10 mouse cellular contexts compared by ENCODE assay signal in the genomic region with DNA sequence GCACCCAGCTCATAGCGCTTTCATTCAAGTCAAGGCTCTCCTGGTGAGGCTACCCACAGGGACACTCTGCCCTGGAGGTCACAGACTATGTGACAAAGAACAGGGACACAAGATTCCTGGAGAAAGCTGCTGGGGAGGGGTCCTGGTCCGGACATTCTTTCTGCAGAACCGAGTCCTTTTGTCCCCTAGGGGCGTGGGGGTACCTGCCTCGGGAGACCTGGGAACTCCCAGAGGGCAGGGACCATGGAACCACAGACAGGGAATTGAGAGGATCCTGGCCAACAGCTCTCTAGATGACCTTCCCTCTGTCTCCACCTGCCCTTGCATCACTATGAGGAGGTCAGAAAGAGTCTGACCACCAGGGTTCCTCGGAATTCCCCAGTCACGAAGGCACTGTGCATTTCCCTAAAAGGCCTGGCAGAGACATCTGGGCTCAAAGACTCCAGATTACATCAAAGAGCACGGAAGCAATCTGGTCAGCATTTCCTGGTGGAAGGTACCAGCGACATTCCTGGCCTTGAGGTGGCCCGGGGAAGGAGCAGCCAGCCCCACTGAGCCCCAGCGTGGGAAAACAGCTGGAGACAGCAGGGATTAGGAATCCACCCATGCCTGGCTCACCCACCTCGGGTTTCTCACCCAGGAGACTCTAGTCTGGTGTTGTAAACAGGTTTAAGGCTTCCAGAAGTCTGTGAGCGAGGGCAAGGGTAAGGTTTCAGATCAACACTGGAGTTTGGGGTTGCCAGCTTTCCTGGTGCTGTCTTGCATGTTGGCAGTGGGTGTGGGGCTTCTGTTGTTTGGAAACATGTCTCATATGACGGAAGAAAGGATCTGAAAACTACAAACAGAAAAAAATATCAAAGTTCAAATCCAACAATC.
A peak's percentile ranks its signal among the peaks of the same experiment; 100 is the strongest.
DNase-seq lines count a peak whose midpoint lies in the region; ATAC-seq and TF ChIP-seq lines count a peak whose summit lies in the region.
"Had no signal": no experiment of that assay in that cellular context is flagged by ENCODE, and none has a peak within 500 bp of the region (broad histone marks: within the 10 kb centered on the region; RNA-seq: fewer than 3 reads in every experiment).

No protein-coding gene starts in this region.

- DNase-seq in heart, postnatal 36 days = no peak
- peak; percentile 40 for DNase-seq in lung, embryonic 14.5 days
- DNase-seq in lung, postnatal 25 days (ENCODE audit: low spot score) = no peak
- peak; percentile 40 for DNase-seq in embryonic facial prominence, embryonic 11.5 days (ENCODE audit: low spot score)
- DNase-seq in right cerebral cortex, postnatal 36 days (ENCODE audit: low spot score in 2 of 2) = no peak
- DNase-seq: thymus, adult 2 months had no signal

- no peak for TF ChIP-seq CTCF in lung, embryonic 14.5 days (IDR thresholded peaks at IDR 0.05; ENCODE audit: low read depth)

- intact Hi-C loops in heart, postnatal 36 days (cut with DNase I) = no loop called here

- ATAC-seq in heart, embryonic 16.5 days (replicated peaks; ENCODE audit: extremely low read depth, insufficient read depth, low FRiP score) = no peak
- ATAC-seq in lung, embryonic 14.5 days (ENCODE audit: insufficient read depth) = no peak
- 0 out of 2 replicates have a peak, but pooled peaks have one; percentile 9 for ATAC-seq in embryonic facial prominence, embryonic 11.5 days (replicated peaks; ENCODE audit: insufficient number of reproducible peaks, low FRiP score, low TSS enrichment, low read depth)
- ATAC-seq in limb, embryonic 12.5 days (ENCODE audit: insufficient number of reproducible peaks, insufficient read depth, low FRiP score, low TSS enrichment, low read depth) = no peak
- ATAC-seq in activated CD4-positive, CD25-positive, alpha-beta regulatory T cell, adult 4 months = no peak
- ATAC-seq: midbrain, embryonic 15.5 days had no signal

- 34% methylated on average over 14 of the region's 14 CpGs for WGBS in heart, embryonic 16.5 days
- WGBS in lung, embryonic 14.5 days = 35% methylated on average over 14 of the region's 14 CpGs
- 45% methylated on average over 14 of the region's 14 CpGs for WGBS in embryonic facial prominence, embryonic 11.5 days
- WGBS in limb, embryonic 12.5 days = 38% methylated on average over 14 of the region's 14 CpGs

- H3K27me3 ChIP-seq in heart, embryonic 16.5 days (ENCODE audit: control insufficient read depth, insufficient read depth, low read length) = no peaks in the 10 kb centered on the region
- no peaks in the 10 kb centered on the region for H3K27me3 ChIP-seq in lung, embryonic 14.5 days (ENCODE audit: insufficient read depth, low read length)
- no peaks in the 10 kb centered on the region for H3K27me3 ChIP-seq in embryonic facial prominence, embryonic 11.5 days (ENCODE audit: control insufficient read depth, insufficient read depth, low read length)
- no peaks in the 10 kb centered on the region for H3K27me3 ChIP-seq in limb, embryonic 12.5 days
- H3K27me3 ChIP-seq: midbrain, embryonic 15.5 days had no signal

- H3K4me3 ChIP-seq in heart, embryonic 16.5 days (ENCODE audit: low read length) = no peak overlapping the region
- no peak overlapping the region for H3K4me3 ChIP-seq in lung, embryonic 14.5 days (ENCODE audit: low read depth, low read length)
- H3K4me3 ChIP-seq in embryonic facial prominence, embryonic 11.5 days (ENCODE audit: low read depth, low read length) = no peak overlapping the region
- H3K4me3 ChIP-seq in limb, embryonic 12.5 days (replicated peaks) = no peak overlapping the region
- H3K4me3 ChIP-seq: midbrain, embryonic 15.5 days had no signal

- H3K4me2 ChIP-seq in heart, embryonic 16.5 days (ENCODE audit: low read depth, low read length) = no peak overlapping the region
- no peak overlapping the region for H3K4me2 ChIP-seq in lung, embryonic 14.5 days
- H3K4me2 ChIP-seq in embryonic facial prominence, embryonic 11.5 days (ENCODE audit: low read depth, low read length) = no peak overlapping the region
- H3K4me2 ChIP-seq in limb, embryonic 12.5 days = no peak overlapping the region
- H3K4me2 ChIP-seq: midbrain, embryonic 15.5 days had no signal

- H3K9me3 ChIP-seq in heart, embryonic 16.5 days (replicated peaks; ENCODE audit: control insufficient read depth, low read length) = no peaks in the 10 kb centered on the region
- no peaks in the 10 kb centered on the region; the same call in 1 of the 2 replicates for H3K9me3 ChIP-seq in lung, embryonic 14.5 days (ENCODE audit: low read depth, low read length)
- no peaks in the 10 kb centered on the region for H3K9me3 ChIP-seq in embryonic facial prominence, embryonic 11.5 days (replicated peaks; ENCODE audit: control insufficient read depth, low read length)
- no peaks in the 10 kb centered on the region for H3K9me3 ChIP-seq in limb, embryonic 12.5 days
- H3K9me3 ChIP-seq: midbrain, embryonic 15.5 days had no signal

- H3K4me1 ChIP-seq in heart, embryonic 16.5 days (ENCODE audit: control insufficient read depth, insufficient read depth, low read length) = peaks cover 33% of the 10 kb centered on the region
- H3K4me1 ChIP-seq in lung, embryonic 14.5 days (ENCODE audit: insufficient read depth) = peaks cover 25% of the 10 kb centered on the region
- peaks cover 15% of the 10 kb centered on the region for H3K4me1 ChIP-seq in embryonic facial prominence, embryonic 11.5 days (ENCODE audit: control insufficient read depth, insufficient read depth, low read length)
- H3K4me1 ChIP-seq in limb, embryonic 12.5 days (replicated peaks) = peaks cover 57% of the 10 kb centered on the region

- no peak overlapping the region for H3K27ac ChIP-seq in heart, embryonic 16.5 days (ENCODE audit: low read length)
- no peak overlapping the region; the same call in 1 of the 2 replicates for H3K27ac ChIP-seq in lung, embryonic 14.5 days (ENCODE audit: low read depth)
- H3K27ac ChIP-seq in embryonic facial prominence, embryonic 11.5 days (replicated peaks; ENCODE audit: low read depth, low read length) = peak overlapping the region; percentile 2; the same call in 1 of the 2 replicates
- H3K27ac ChIP-seq in limb, embryonic 12.5 days = peak overlapping the region; percentile 79
- H3K27ac ChIP-seq: midbrain, embryonic 15.5 days had no signal

- no peaks in the 10 kb centered on the region for H3K36me3 ChIP-seq in heart, embryonic 16.5 days (ENCODE audit: control insufficient read depth, insufficient read depth)
- no peaks in the 10 kb centered on the region for H3K36me3 ChIP-seq in lung, embryonic 14.5 days (ENCODE audit: insufficient read depth)
- no peaks in the 10 kb centered on the region for H3K36me3 ChIP-seq in embryonic facial prominence, embryonic 11.5 days (replicated peaks; ENCODE audit: control insufficient read depth, insufficient read depth, low read depth, low read length)
- H3K36me3 ChIP-seq in limb, embryonic 12.5 days = no peaks in the 10 kb centered on the region
- H3K36me3 ChIP-seq: midbrain, embryonic 15.5 days had no signal

- peak overlapping the region; percentile 46 for H3K9ac ChIP-seq in heart, embryonic 16.5 days (ENCODE audit: low read length)
- H3K9ac ChIP-seq in lung, embryonic 14.5 days = no peak overlapping the region
- H3K9ac ChIP-seq in embryonic facial prominence, embryonic 11.5 days (replicated peaks; ENCODE audit: low read length) = no peak overlapping the region
- H3K9ac ChIP-seq in limb, embryonic 12.5 days (replicated peaks) = no peak overlapping the region
- H3K9ac ChIP-seq: midbrain, embryonic 15.5 days had no signal

Comparison
In these comparisons a context has a peak if more than half of its experiments do, and no peak if none do; other contexts are left out.
1. DNase-seq: peak in lung, embryonic 14.5 days (single experiment) and embryonic facial prominence, embryonic 11.5 days (single experiment); none in heart, postnatal 36 days (0 of 2), lung, postnatal 25 days (single experiment) and right cerebral cortex, postnatal 36 days (0 of 2).
2. H3K27ac ChIP-seq: peak in embryonic facial prominence, embryonic 11.5 days (single experiment) and limb, embryonic 12.5 days (single experiment); none in heart, embryonic 16.5 days (single experiment) and lung, embryonic 14.5 days (single experiment).